Mouse (Mus musculus) hindlimb bud, embryonic 11.5 days (tissue): ENCODE results near the gene Ube2g1.

ENCODE experiments used
- DNase-seq: peaks from one replicate; pipeline ENCODE4 v3.0.0-alpha.2; 2012; ENCODE audit warnings: low read depth, low spot score; ENCODE audit errors: extremely low spot score

Gene Ube2g1

DNA sequence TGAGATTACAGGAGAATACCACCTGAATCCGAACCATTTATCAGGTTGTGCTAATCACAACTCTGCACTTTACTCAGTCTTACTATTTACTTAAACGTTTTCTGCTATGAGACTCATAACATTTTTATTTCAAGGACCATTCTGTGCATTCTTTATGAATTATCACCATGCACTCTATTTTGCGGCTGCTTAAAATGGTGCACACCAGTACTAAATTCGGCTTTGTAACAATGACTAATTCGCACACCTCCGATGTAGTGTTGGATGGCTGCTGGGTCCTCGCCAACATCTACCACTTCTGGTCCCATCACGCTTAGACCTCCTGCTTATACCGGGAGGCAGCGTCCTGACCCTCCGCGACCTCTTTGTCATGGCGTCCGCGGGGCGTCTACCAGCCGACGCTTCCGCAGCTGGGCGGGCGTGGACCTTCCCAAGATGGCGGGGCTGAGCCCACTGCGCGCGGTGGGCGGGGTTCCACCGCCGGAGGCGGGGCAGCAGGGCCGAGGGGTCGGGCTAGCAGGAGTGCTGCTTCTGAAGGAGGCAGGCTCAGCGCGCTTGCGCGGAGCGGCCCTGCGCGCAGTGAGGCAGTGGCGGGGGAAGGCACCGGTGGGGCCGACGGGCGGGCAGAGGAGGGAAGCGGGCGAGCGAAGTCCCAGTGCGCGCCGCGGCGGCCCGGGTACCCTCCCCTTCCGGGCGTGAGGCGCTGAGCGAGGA lies at the start of gene Ube2g1:
Gene Ube2g1 (plus strand): TSS at position 590 of the 714 bp plus-strand sequence.
- peak; percentile 86 for DNase-seq

GRCm38 (mm10) chr11:72558155-72558554 lies 48.9 kb upstream of the Ube2g1 start:
- no peak for DNase-seq

DNA sequence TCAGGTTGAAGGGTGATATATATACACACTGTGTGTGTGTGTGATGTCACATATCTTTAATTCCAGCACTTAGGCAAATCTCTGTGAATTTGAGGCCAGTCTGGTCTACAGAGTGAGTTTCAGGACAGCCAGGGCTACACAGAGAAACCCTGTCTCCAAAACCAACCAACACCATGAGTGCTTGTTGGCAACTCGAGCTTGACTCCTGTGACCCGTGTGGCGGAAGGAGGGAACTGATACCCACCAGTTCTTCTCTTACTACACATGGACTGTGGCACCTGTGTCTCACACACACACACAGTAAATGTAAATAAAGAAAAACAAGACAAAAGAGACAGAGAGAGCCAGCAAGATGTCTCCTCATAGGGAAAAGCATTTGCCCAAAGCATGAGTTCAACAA lies 46.4 kb upstream of the Ube2g1 start:
- DNase-seq, result no peak

GRCm38 (mm10) chr11:72564232-72564807 lies 42.8 kb upstream of the Ube2g1 start:
- peak; percentile 35 for DNase-seq

DNA sequence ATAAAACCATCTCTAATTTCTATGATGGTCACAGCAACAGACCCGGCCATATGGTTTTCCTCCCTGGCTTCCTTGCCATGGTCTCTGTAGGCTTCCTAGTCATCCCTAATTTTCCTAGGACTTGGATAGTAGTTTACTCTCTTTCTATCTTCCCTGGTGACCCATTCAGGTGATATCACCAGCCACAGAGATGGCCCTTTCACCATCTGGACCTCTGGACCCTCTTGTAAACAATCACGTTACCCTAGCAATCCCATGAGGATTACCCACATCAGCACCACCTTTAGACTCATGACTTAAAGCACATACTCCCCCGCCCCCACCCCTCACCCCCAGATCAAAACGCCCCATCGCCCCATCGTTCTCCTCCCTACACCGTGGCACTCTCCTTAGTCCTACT lies 40.8 kb upstream of the Ube2g1 start:
- DNase-seq, result no peak

GRCm38 (mm10) chr11:72566816-72567338 lies 40.2 kb upstream of the Ube2g1 start:
- no peak for DNase-seq

DNA sequence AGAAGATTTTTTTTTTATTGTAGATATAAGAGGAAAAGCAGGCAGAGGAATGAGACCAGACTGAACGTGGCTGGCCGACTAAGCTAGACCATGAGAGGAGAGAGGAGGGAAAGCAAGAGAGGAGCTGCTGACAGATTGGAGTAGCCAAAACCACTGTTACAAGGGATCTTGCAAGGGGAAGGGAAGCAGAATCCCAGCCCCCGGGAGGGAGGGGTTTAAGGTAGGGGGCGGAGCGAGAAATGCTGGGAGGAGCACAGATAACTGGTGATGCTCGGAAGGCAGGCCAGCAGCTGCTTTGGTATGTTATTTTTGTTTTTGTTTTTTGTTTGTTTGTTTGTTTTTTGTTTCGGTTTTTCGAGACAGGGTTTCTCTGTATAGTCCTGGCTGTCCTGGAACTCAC lies 38.0 kb upstream of the Ube2g1 start:
- DNase-seq, result no peak

DNA sequence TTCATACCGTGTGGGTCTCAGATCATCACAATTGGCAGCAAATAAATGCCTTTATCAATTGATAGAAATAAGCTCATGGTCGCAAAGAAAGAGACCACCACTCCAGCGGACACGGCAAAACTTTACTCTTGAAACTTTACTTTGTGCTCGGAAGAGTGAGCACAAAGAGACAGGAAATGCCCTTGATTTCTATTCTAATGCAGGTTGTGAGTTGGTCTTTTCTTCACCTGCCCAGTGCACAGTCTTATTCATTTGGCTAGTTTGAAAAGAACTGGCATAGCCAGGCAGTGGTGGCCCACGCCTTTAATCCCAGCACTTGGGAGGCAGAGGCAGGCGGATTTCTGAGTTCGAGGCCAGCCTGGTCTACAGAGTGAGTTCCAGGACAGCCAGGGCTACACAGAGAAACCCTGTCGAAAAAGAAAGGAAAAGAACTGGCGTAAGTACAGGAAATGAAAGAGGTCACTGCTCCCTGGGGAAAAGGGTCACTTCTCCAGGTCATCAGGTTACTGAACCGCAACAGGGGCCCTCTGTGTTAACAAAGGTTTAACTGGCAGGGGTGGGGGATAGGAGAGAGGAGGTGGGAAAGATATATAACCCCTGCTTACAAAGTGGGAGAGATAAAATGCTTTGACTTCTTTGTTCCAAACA lies 37.3 kb upstream of the Ube2g1 start:
- DNase-seq, result no peak

GRCm38 (mm10) chr11:72570319-72570979 lies 36.6 kb upstream of the Ube2g1 start:
- DNase-seq, result peak; percentile 81

DNA sequence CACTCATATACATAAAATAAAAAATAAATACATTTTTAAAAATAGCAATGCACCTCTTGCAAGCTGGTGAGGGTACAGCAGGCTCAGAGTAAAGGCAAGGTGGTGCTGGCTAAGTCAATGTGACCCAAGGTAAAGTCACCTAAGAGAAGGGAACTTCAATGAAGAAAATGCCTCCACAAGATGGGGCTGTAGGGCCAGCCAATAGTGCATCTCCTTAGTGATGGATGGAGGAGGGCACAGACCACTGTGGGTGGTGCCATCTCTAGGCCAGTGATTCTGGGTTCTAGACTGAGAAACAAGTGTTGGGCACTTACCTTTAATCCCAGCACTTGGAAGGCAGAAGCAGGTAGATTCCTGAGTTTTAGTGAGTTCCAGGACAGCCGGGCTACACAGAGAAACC lies 33.3 kb upstream of the Ube2g1 start:
- no peak for DNase-seq

DNA sequence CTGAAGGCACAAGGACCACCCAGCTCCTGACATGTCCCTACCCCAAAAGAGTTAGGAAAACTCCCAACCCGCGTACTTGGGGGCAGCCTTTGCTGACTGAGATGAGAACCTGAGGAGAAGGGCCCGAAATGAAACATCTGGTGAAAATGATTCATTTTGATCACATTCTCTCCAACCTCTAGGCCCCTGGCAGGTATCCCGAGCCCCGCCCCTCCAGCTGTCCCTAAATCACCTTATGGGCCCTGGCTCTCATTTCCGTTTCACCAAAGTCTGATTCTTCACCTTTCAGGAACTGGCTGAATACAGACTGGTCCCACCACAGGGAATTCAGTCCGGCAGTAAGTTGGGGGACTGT lies 31.0 kb upstream of the Ube2g1 start:
- no peak for DNase-seq

DNA sequence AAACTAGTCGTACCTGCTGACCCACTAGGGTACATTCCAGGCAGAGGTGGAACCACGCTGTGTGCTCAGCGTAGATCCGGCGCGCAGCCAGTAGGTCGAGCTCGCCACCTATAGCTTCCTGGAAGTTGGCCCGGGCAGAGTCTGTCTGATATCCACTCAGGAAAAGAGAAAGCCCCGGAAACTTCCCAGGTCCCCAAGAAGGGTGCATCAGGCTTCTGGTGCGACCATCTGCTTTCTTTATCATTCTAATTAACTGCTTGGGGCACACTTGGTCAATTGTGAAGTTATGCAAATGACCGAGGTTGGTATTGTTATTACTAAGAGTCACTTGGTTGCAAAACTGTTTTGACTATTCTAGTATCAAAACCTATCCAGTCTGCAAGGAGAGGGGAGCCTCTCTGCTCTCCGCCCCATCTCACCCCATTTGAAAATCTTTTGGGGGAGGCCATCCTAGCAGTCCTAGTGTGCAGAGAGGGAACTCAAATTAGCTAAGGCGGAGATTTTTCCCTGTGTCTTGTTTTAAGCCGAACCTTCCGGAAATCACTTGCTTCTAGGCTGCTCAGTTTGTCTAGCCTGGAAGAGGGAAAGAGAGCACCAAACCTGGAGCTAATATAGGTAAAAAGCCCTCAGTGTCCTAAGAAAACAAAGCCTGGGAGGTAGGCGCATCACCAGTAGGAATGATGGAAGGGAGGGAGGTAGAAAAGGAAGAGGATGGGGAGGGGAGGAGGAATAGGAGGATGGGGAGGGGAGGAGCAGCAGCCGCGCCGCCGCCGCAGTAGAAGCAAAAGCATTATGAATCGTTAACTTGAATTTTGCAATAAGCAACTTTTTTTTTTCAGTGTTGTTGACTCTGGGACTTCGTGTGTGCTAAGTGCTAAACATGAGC lies 30.4 kb upstream of the Ube2g1 start:
- no peak for DNase-seq

DNA sequence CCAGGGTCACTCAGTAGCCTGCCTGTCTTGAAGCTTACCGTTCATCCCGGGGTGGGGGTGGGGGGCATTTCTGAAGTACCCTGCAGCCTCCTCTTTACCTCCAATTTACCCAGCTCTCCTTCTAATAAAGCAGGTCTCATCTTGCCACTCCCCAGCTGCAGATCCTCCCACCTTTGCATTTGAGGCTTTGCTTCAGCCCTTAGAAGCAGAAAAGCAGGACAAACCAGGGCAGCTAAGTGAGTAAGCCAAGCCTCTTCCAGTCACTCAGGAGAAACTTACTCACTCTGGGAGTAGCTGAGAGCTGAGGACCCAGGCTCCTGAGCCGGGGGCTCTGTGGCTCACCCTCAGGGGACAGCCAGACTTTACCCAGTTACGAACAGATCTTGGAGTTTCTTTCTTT lies 28.6 kb upstream of the Ube2g1 start:
- no peak for DNase-seq

DNA sequence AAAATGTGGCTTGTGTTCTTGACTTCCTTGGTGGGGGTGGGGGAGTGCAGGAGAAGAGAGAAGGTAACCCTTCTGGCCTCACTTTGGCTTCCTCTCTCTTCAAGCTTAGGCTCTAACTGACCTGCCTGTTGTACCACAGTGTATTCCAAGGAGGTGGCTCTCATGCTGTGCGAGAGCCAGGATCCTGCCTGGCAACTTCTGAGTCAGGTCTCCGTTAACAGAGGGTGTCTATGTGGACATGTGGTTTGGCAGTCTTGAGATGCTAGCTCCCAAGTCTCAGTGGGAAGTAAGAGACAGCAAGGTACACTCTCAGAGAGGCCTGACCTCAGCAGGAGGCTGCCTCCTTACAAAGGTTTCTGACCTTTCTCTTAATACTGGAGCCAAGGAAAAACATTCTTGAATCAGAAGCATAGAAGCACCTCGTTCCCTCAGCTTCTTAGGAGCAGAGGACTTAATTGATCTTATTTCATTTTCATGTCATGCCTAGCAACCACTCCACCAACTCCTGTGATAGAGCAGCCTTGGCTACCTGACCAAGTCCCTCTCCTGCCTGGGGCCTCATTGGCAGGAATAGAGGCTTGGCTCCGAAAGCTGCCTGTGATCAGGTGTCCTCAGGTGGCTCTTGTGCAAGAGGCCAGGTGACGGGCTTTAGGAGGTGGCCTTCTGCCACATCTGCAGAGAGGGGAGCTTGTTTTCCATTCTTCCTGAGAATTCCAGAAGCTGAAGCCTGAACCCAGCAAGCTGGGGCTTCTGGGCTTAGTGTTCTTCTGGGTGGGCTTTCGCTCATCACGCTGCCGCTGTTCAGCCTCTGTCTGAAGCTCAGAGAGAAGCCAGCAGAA lies 25.3 kb upstream of the Ube2g1 start:
- no peak for DNase-seq

- DNase-seq, result no peak
Observed at GRCm38 (mm10) chr11:72582448-72582705, 24.7 kb upstream of the Ube2g1 start.

DNA sequence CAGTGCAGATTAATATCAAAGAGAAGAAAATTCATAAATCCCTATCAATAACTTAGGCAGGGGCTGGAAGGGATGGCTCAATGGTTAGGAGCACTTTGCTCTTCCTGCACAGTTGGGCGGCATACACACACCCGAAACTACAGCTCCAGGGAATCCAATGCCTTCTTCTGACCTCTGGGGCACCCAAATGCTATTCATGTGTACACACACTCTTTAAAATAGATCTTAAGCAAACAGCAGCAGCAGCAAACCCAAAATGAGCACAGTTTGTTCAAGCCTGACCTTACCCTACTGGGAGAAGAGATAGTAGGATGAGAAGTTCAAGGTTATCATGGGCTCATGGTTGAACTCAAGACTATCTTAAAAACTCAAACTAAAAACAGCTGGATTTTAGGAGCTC lies 24.0 kb upstream of the Ube2g1 start:
- no peak for DNase-seq

GRCm38 (mm10) chr11:72586570-72586969 lies 20.5 kb upstream of the Ube2g1 start:
- no peak for DNase-seq

- no peak for DNase-seq
Observed at GRCm38 (mm10) chr11:72587537-72588233, 19.4 kb upstream of the Ube2g1 start.

- no peak for DNase-seq
Observed at GRCm38 (mm10) chr11:72595010-72595737, 11.9 kb upstream of the Ube2g1 start.
